Mouse (Mus musculus): ENCODE data around the gene Ccdc63. TPM values are rescaled to one million over a fixed set of nuclear protein-coding genes. Genes with fewer than 3 reads are reported as not detected.
A peak's percentile ranks its signal among the peaks of the same experiment; 100 is the strongest.

The Ccdc63 gene
- polyA plus RNA-seq, 1 experiment = not detected

DNA sequence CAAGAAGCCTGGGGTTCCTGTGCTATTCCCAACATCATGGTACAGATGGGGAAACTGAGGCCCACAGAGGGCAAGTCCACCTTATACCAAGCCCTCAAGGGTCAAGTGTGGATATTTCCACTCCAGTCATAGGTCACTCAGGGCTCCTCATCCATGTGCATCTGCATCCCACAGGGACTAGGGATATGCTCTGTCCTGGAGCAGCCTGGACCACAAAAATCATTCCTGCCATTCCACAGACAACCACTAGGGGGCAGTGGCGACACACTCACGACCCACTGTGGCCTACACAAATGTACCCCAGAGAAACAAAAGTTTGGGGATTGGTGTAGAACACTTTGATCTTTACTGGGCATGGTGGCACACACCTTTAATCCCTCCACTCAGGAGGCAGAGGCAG, 26.4 kb downstream of the Ccdc63 start:
- 0 out of 2 replicates have a peak, but pooled peaks cover 4% of the 10 kb centered on the region for H3K4me1 ChIP-seq (ENCODE audit: control insufficient read depth, insufficient read depth, low read length)
- 4% methylated on average over 2 of the region's 2 CpGs for WGBS
- no peak overlapping the region for H3K4me3 ChIP-seq (ENCODE audit: insufficient read depth, low read depth, low read length)
- TF ChIP-seq CTCF (IDR thresholded peaks at IDR 0.05; ENCODE audit: insufficient read depth, low read depth, low read length) (peak; percentile 76), POLR2A (IDR thresholded peaks at IDR 0.05; ENCODE audit: insufficient read depth, low read depth, low read length) (no peak)
- no peak overlapping the region for H3K27ac ChIP-seq (ENCODE audit: insufficient read depth, low read depth, low read length)

DNA sequence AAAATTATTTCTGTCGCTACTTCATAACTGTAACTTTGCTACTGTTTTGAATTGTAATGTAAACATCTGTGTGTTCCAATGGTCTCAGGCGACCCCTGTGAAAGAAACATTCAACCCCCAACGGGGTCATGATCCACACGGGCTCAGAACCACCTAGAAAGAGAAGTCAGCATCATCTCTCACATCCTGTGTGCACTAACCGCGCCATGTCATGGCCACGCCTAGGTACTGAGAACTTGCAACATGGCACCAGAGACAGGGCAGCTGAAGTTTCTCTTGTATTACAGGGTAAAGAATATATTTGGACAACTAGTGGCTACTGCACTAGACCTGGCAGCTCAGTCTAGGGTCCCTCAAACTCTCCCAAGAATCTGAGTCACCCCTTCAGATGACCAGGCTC, 27.2 kb downstream of the Ccdc63 start:
- 84% methylated on average over 7 of the region's 7 CpGs for WGBS
- H3K4me1 ChIP-seq (ENCODE audit: control insufficient read depth, insufficient read depth, low read length) = 0 out of 2 replicates have a peak, but pooled peaks cover 4% of the 10 kb centered on the region
- no peak overlapping the region for H3K4me3 ChIP-seq (ENCODE audit: insufficient read depth, low read depth, low read length)
- TF ChIP-seq CTCF (IDR thresholded peaks at IDR 0.05; ENCODE audit: insufficient read depth, low read depth, low read length) (no peak), POLR2A (IDR thresholded peaks at IDR 0.05; ENCODE audit: insufficient read depth, low read depth, low read length) (no peak)
- H3K27ac ChIP-seq (ENCODE audit: insufficient read depth, low read depth, low read length) = no peak overlapping the region

DNA sequence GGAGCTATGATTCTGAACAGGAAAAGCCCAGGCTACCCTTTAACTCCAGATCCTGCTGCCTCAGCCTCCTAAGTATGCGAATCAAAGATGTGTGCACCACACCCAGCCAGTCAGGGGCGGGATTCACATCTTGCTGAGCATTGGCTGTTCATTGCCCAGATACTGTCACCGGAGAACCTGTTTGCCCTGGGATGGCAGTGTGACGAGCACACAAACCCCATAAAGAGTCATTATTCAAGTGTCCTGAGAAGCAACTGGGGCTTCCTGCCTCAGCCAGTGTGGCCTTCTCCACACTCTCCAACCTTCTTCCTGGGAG, 28.7 kb downstream of the Ccdc63 start:
- Histone ChIP-seq H3K27ac (ENCODE audit: insufficient read depth, low read depth, low read length) (no peak overlapping the region), H3K4me3 (ENCODE audit: insufficient read depth, low read depth, low read length) (no peak overlapping the region), H3K4me1 (ENCODE audit: control insufficient read depth, insufficient read depth, low read length) (0 out of 2 replicates have a peak, but pooled peaks cover 4% of the 10 kb centered on the region)
- WGBS = 62% methylated on average over 4 of the region's 4 CpGs
- TF ChIP-seq CTCF (IDR thresholded peaks at IDR 0.05; ENCODE audit: insufficient read depth, low read depth, low read length) (no peak), POLR2A (IDR thresholded peaks at IDR 0.05; ENCODE audit: insufficient read depth, low read depth, low read length) (no peak)

DNA sequence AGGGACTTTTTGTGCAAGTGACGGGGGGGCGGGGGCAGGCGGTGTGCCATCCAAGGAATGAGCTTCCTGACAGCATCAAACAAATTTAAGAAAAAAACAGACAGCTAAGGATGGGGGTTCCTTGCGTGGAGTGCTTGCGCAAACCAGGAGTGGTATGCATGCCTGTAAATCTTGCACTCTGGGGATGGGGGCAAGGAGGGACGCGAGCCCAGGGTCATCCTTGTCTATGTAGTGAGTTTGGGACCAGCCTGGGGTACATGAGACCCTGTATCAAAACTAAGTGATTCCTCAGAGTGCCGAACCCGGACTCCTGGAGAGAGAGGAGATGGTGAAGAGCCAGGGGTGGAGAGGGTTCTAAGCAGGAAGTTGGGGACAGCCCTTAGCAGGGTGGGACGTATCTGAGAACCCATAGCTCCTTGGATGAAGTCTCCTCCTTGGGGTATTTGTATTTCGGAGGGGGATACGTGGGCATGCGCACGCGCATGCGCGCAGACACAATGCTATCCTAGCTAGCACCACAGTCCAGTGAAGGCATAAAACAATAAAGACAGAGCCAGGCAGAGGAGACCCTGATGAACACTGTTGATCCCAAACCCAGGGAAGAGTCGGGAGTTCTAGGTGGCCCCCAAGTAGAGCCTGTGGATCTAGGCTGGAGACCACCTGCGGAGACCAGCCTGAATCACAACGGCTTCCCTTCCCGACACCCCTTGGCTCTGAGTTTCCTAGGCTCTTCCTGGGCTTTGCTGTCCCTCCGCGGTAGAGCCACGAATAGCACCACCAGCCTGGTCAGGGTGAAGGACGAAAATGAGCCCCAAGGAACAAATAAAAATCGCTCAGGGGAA, 29.3 kb downstream of the Ccdc63 start:
- WGBS = 69% methylated on average over 26 of the region's 26 CpGs
- H3K27ac ChIP-seq (ENCODE audit: insufficient read depth, low read depth, low read length) = no peak overlapping the region
- H3K4me1 ChIP-seq (ENCODE audit: control insufficient read depth, insufficient read depth, low read length) = 0 out of 2 replicates have a peak, but pooled peaks cover 4% of the 10 kb centered on the region
- no peak overlapping the region for H3K4me3 ChIP-seq (ENCODE audit: insufficient read depth, low read depth, low read length)
- no peak for TF ChIP-seq CTCF (IDR thresholded peaks at IDR 0.05; ENCODE audit: insufficient read depth, low read depth, low read length)
- no peak for TF ChIP-seq POLR2A (IDR thresholded peaks at IDR 0.05; ENCODE audit: insufficient read depth, low read depth, low read length)

DNA sequence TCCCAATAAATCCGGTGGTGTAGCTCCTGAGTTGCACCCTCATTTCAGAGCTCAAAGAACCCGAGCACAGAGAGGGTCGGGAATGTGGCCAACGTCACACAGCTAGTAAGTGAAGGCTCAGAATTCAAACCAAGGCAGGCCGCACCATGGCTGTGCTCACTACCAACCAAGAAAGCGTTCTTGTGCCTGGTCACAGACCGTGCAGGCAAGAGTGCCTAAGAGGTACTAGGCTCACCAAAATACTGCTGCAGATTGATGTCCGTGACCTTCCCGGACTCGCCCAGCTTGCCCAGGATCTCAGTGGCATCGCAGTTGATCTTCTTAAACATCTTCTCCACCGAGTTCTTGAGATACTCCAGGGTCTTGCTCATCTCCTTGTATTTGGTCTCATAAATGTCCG, 30.0 kb downstream of the Ccdc63 start:
- Histone ChIP-seq H3K4me1 (ENCODE audit: control insufficient read depth, insufficient read depth, low read length) (0 out of 2 replicates have a peak, but pooled peaks cover 4% of the 10 kb centered on the region), H3K27ac (ENCODE audit: insufficient read depth, low read depth, low read length) (no peak overlapping the region), H3K4me3 (ENCODE audit: insufficient read depth, low read depth, low read length) (no peak overlapping the region)
- no peak for TF ChIP-seq CTCF (IDR thresholded peaks at IDR 0.05; ENCODE audit: insufficient read depth, low read depth, low read length)
- no peak for TF ChIP-seq POLR2A (IDR thresholded peaks at IDR 0.05; ENCODE audit: insufficient read depth, low read depth, low read length)
- 95% methylated on average over 13 of the region's 13 CpGs for WGBS

DNA sequence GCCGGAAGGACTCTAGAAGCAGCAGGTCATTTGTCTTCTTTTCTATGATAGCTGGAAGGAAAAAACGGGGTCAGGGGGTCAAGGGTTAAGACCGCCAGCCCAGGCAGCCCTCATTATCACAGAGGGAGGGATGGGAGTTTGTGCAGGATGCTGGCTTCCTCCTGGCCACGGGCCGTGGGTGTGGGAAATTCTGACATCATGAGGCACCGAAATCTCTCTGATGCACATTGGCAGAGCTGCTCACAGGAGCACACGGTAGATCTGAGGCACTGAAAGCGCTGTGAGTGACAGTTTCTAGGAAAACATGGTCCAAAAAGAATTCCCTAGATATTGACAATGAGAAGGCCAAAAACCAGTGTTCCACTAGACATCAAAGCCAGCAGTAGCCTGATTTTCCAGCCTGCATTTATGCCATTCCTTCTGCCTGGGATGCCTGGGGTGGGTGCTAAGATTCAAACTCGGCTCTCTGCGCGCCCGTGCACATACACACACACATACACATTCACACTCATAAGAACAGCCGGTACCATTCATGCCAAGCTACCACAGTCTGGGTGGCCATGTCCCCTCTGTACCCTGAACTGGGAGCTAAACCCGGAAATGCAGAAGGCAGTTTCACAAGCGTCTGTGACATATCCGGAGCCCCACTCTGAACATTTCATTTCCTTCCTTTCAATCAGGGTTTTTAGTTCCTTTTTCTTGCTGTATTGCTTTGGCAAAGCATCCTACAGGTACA, 31.1 kb downstream of the Ccdc63 start:
- WGBS = 71% methylated on average over 16 of the region's 16 CpGs
- TF ChIP-seq CTCF (IDR thresholded peaks at IDR 0.05; ENCODE audit: insufficient read depth, low read depth, low read length) = no peak
- no peak for TF ChIP-seq POLR2A (IDR thresholded peaks at IDR 0.05; ENCODE audit: insufficient read depth, low read depth, low read length)
- H3K4me3 ChIP-seq (ENCODE audit: insufficient read depth, low read depth, low read length) = no peak overlapping the region
- no peak overlapping the region for H3K27ac ChIP-seq (ENCODE audit: insufficient read depth, low read depth, low read length)
- 0 out of 2 replicates have a peak, but pooled peaks cover 4% of the 10 kb centered on the region for H3K4me1 ChIP-seq (ENCODE audit: control insufficient read depth, insufficient read depth, low read length)

DNA sequence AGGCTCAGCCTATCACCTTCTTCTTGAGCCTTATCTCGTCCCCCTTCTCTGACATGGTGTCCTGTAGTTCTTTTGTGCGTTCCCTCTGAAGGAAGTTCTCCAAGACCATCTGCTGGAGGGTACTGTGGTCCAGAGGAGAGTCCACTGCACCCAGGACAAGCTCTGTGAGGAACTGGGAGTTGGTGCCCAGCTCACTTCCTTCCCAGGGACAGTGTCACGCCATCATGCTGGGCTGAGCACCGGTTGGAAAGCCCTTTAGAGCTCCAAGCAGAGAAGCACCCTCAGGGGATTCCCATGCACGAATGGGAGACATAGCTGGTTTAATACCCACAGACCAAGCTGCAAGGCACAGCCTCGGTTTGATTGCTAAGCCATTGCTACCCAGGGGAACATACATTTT, 32.5 kb downstream of the Ccdc63 start:
- WGBS = 81% methylated on average over 6 of the region's 6 CpGs
- no peak overlapping the region for H3K4me3 ChIP-seq (ENCODE audit: insufficient read depth, low read depth, low read length)
- TF ChIP-seq POLR2A (IDR thresholded peaks at IDR 0.05; ENCODE audit: insufficient read depth, low read depth, low read length) = no peak
- TF ChIP-seq CTCF (IDR thresholded peaks at IDR 0.05; ENCODE audit: insufficient read depth, low read depth, low read length) = no peak
- H3K4me1 ChIP-seq (ENCODE audit: control insufficient read depth, insufficient read depth, low read length) = peaks cover 8% of the 10 kb centered on the region
- H3K27ac ChIP-seq (ENCODE audit: insufficient read depth, low read depth, low read length) = no peak overlapping the region

DNA sequence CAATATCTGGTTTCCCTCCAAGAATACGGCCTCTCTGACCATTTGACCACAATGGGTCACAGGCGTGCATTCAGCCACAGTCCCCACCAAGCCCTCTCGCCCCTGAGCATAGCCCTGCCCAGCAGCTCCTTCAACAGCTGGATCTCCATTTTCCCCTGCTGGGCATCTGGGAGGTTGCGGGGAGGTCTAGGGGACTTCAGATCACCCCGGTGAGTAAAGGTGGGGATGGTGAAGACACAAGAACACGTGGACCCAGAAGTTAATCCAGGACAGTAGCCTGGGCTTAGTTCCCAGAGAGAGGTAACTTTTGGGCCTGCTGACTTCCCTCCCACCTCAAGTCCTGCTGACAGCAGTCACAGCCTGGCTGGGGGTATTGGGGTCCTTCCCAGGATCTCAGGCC, 34.4 kb downstream of the Ccdc63 start:
- no peak overlapping the region for H3K27ac ChIP-seq (ENCODE audit: insufficient read depth, low read depth, low read length)
- TF ChIP-seq CTCF (IDR thresholded peaks at IDR 0.05; ENCODE audit: insufficient read depth, low read depth, low read length) (no peak), POLR2A (IDR thresholded peaks at IDR 0.05; ENCODE audit: insufficient read depth, low read depth, low read length) (no peak)
- WGBS = 90% methylated on average over 6 of the region's 6 CpGs
- H3K4me3 ChIP-seq (ENCODE audit: insufficient read depth, low read depth, low read length) = no peak overlapping the region
- peaks cover 13% of the 10 kb centered on the region for H3K4me1 ChIP-seq (ENCODE audit: control insufficient read depth, insufficient read depth, low read length)

DNA sequence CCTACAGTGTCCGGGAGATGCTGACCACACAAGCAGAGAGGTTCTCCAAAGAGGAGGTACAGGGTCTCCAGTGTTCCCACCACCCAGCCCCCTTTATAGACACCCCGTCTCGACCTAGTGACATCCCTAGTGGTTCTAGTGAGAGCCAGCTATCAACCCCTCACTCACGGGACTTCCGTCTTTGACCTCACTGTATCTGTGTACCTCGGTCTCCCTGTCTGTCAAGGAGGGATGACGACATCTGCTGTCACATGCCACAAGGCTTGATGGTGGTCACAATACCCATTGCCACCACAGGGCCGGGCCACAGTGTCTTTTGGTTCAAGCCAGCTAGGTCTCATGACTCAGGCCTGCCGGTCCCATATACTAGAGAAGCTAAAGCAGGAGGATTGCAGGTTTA, 35.6 kb downstream of the Ccdc63 start:
- Histone ChIP-seq H3K4me1 (ENCODE audit: control insufficient read depth, insufficient read depth, low read length) (peaks cover 13% of the 10 kb centered on the region), H3K27ac (ENCODE audit: insufficient read depth, low read depth, low read length) (no peak overlapping the region), H3K4me3 (ENCODE audit: insufficient read depth, low read depth, low read length) (no peak overlapping the region)
- WGBS = 95% methylated on average over 9 of the region's 9 CpGs
- TF ChIP-seq CTCF (IDR thresholded peaks at IDR 0.05; ENCODE audit: insufficient read depth, low read depth, low read length) = no peak
- TF ChIP-seq POLR2A (IDR thresholded peaks at IDR 0.05; ENCODE audit: insufficient read depth, low read depth, low read length) = no peak

Data from olfactory bulb, adult 2 months (tissue).